Comparison of ENCODE assay signal across 12 mouse cellular contexts in the genomic region with DNA sequence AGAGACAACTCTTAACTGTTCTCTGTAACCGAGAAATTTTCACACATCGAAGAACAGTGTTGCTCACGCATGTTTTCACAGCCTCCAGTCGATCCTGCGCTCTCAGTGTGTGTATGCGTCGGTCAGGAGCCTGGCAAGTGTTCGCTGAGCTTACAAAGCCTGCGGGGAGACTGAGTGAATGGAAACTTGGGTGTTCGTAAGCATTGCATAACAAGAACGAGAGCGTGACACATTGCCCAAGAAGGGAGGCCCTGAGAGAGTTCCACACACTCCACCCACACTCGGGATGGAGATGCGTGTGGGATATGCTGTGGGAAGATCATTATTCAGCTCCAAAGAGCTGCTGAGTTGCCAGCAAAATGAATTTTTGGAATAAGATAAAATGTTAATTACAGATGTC. TPM values are rescaled to one million over a fixed set of nuclear protein-coding genes. Genes with fewer than 3 reads are reported as not detected.
DNase-seq lines count a peak whose midpoint lies in the region; ATAC-seq and TF ChIP-seq lines count a peak whose summit lies in the region.
"Had no signal": no experiment of that assay in that cellular context is flagged by ENCODE, and none has a peak within 500 bp of the region (broad histone marks: within the 10 kb centered on the region; RNA-seq: fewer than 3 reads in every experiment).

No protein-coding gene starts in this region.

- WGBS in hindbrain, embryonic 12.5 days, result 86% methylated on average over 14 of the region's 14 CpGs
- WGBS in forebrain, embryonic 14.5 days, result 91% methylated on average over 14 of the region's 14 CpGs

- peaks cover 13% of the 10 kb centered on the region for H3K4me1 ChIP-seq in embryonic fibroblast, embryonic 13.5 days (ENCODE audit: control insufficient read depth, insufficient read depth, low read length)
- no peaks in the 10 kb centered on the region for H3K4me1 ChIP-seq in hindbrain, embryonic 12.5 days
- H3K4me1 ChIP-seq in forebrain, embryonic 14.5 days (ENCODE audit: control insufficient read depth, insufficient read depth, low read length), result no peaks in the 10 kb centered on the region

- no peaks in the 10 kb centered on the region for H3K9me3 ChIP-seq in hindbrain, embryonic 12.5 days (replicated peaks)
- no peaks in the 10 kb centered on the region for H3K9me3 ChIP-seq in forebrain, embryonic 14.5 days (replicated peaks; ENCODE audit: control insufficient read depth, low read length)
- H3K9me3 ChIP-seq: heart, embryonic 13.5 days had no signal

- no peak for TF ChIP-seq POLR2A in embryonic fibroblast, embryonic 13.5 days (IDR thresholded peaks at IDR 0.05; ENCODE audit: low read depth, low read length)

- no peak for TF ChIP-seq CTCF in embryonic fibroblast, embryonic 13.5 days (IDR thresholded peaks at IDR 0.05; ENCODE audit: borderline replicate concordance, insufficient read depth, low read length)

- DNase-seq in layer of hippocampus, adult 11-12 months (ENCODE audit: low spot score), result peak; percentile 56
- DNase-seq in layer of hippocampus, postnatal 25 days (ENCODE audit: extremely low spot score in 1 of 2, low spot score in 1 of 2), result no peak
- DNase-seq in layer of hippocampus, adult 9-10 months (ENCODE audit: low spot score), result peak; percentile 36
- peak; percentile 61 for DNase-seq in lung, postnatal 36 days
- DNase-seq in forebrain, embryonic 14.5 days (ENCODE audit: low spot score), result no peak
- no peak for DNase-seq in spleen, postnatal 10 days (ENCODE audit: low spot score in 2 of 2)

- H3K4me2 ChIP-seq in hindbrain, embryonic 12.5 days (replicated peaks), result no peak overlapping the region
- H3K4me2 ChIP-seq in forebrain, embryonic 14.5 days (ENCODE audit: low read length), result no peak overlapping the region
- H3K4me2 ChIP-seq: heart, embryonic 13.5 days had no signal

- H3K36me3 ChIP-seq in hindbrain, embryonic 12.5 days, result no peaks in the 10 kb centered on the region
- H3K36me3 ChIP-seq in forebrain, embryonic 14.5 days (ENCODE audit: control insufficient read depth, insufficient read depth, low read length), result no peaks in the 10 kb centered on the region
- H3K36me3 ChIP-seq: G1E; heart, embryonic 13.5 days had no signal

- ATAC-seq in hindbrain, embryonic 12.5 days (ENCODE audit: low FRiP score), result no peak
- ATAC-seq in forebrain, embryonic 14.5 days, result no peak
- ATAC-seq: intestine, postnatal 0 days had no signal

- no peaks in the 10 kb centered on the region for H3K27me3 ChIP-seq in hindbrain, embryonic 12.5 days
- peaks cover 3% of the 10 kb centered on the region; the same call in 1 of the 2 replicates for H3K27me3 ChIP-seq in forebrain, embryonic 14.5 days (replicated peaks; ENCODE audit: control insufficient read depth, insufficient read depth, low read length)
- H3K27me3 ChIP-seq: heart, embryonic 13.5 days had no signal

- H3K4me3 ChIP-seq in embryonic fibroblast, embryonic 13.5 days (ENCODE audit: insufficient read depth, low read length), result no peak overlapping the region
- H3K4me3 ChIP-seq in hindbrain, embryonic 12.5 days, result no peak overlapping the region
- H3K4me3 ChIP-seq in forebrain, embryonic 14.5 days (ENCODE audit: low read depth, low read length), result no peak overlapping the region
- H3K4me3 ChIP-seq: heart, embryonic 13.5 days had no signal

- H3K9ac ChIP-seq in hindbrain, embryonic 12.5 days, result no peak overlapping the region
- H3K9ac ChIP-seq in forebrain, embryonic 14.5 days (ENCODE audit: low read length), result no peak overlapping the region
- H3K9ac ChIP-seq: heart, embryonic 13.5 days; liver, embryonic 14.5 days had no signal

- H3K27ac ChIP-seq in embryonic fibroblast, embryonic 13.5 days (ENCODE audit: insufficient read depth, low read length), result peak overlapping the region; percentile 88
- no peak overlapping the region for H3K27ac ChIP-seq in hindbrain, embryonic 12.5 days
- no peak overlapping the region for H3K27ac ChIP-seq in forebrain, embryonic 14.5 days (ENCODE audit: low read depth, low read length)
- H3K27ac ChIP-seq: heart, embryonic 13.5 days; liver, embryonic 14.5 days had no signal

RNA-seq across cellular contexts. Expression of gene Spdl1, which starts 31.7 kb away (rescaled TPM):
- under 1 TPM; 0.52 to 0.57 TPM for total RNA-seq in layer of hippocampus, postnatal 25 days (2021)
- 12.7 and 16.2 TPM in 2 replicates for polyA plus RNA-seq in embryonic fibroblast, embryonic 13.5 days (2011; ENCODE audit: insufficient read length, low read depth, missing spikeins)
- polyA plus RNA-seq in hindbrain, embryonic 12.5 days (2016; fragmentation: Nextera tagmentation; extraction: Ambion mirVana), result 15.4 and 15.9 TPM in 2 replicates
- 10.2 and 11.4 TPM in 2 replicates for polyA plus RNA-seq in forebrain, embryonic 14.5 days (2014; fragmentation: Nextera tagmentation; extraction: Ambion mirVana)

Comparison
In these comparisons a context has a peak if more than half of its experiments do, and no peak if none do; other contexts are left out.
1. DNase-seq: peak in layer of hippocampus, adult 11-12 months (single experiment), layer of hippocampus, adult 9-10 months (single experiment) and lung, postnatal 36 days (single experiment); none in layer of hippocampus, postnatal 25 days (0 of 2), forebrain, embryonic 14.5 days (single experiment) and spleen, postnatal 10 days (0 of 2).